Mouse (Mus musculus) E14TG2a.4 (cell line): Measurements from ENCODE around the gene Gabrd.

Source experiments
- CTCF ChIP-seq: conservative IDR thresholded peaks from 2 replicates; pipeline ENCODE4 v1.5.1; 2014; ENCODE audit warnings: low read length
- NANOG ChIP-seq: IDR thresholded peaks from 2 replicates; pipeline ENCODE4 v1.6.1; 2014; ENCODE audit warnings: borderline replicate concordance, low read length, mixed read lengths
- POU5F1 ChIP-seq: IDR thresholded peaks from 2 replicates; pipeline ENCODE4 v1.6.1; 2014; ENCODE audit warnings: low read length, borderline replicate concordance

DNA sequence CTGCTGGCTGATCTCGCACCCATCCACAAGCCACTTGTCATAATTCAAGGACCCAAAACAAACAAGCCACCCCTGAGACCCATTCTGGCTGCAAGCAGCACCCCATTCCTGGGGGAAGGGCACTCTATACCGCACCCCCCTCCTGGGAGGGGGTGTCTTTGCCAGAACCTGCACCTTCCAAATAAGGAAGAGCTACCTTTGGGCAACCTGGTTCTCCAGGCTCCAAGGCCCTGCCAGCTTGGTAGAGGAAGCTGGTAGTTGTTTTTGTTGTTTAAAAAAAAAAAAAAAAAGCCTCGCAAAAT, 53.7 kb downstream of the Gabrd start:
- TF ChIP-seq CTCF, result no peak
- no peak for TF ChIP-seq POU5F1
- TF ChIP-seq NANOG, result no peak
